9 mouse cellular contexts compared by ENCODE assay signal in genomic region chr2:94035428-94036331, GRCm38 (mm10). TPM values are rescaled to one million over a fixed set of nuclear protein-coding genes. Genes with fewer than 3 reads are reported as not detected.
DNase-seq lines count a peak whose midpoint lies in the region; ATAC-seq and TF ChIP-seq lines count a peak whose summit lies in the region.
"Had no signal": no experiment of that assay in that cellular context is flagged by ENCODE, and none has a peak within 500 bp of the region (broad histone marks: within the 10 kb centered on the region; RNA-seq: fewer than 3 reads in every experiment).

No protein-coding gene starts in this region.

- ATAC-seq in lung, embryonic 14.5 days (ENCODE audit: insufficient read depth) = peak; percentile 44

- H3K4me2 ChIP-seq in CH12.LX (ENCODE audit: insufficient read depth, low read depth, poor library complexity, severe bottlenecking) = no peak overlapping the region
- H3K4me2 ChIP-seq in lung, embryonic 14.5 days = no peak overlapping the region
- H3K4me2 ChIP-seq: limb, embryonic 12.5 days had no signal

- dilution Hi-C loops in CH12.LX (cut with MboI; ENCODE audit: extremely low pct_ligation_motif_present, extremely low pct_unique_long_range_greater_than_20kb, low sequenced_read_pairs) = no loop called here

- WGBS in lung, embryonic 14.5 days = 67% methylated on average over 9 of the region's 9 CpGs

- no peak for TF ChIP-seq POLR2A in CH12.LX (IDR thresholded peaks at IDR 0.05; ENCODE audit: low read depth, low read length)

- H3K4me3 ChIP-seq in CH12.LX (replicated peaks in 1 of 3; ENCODE audit: low read depth in 2 of 3, low read length in 2 of 3, poor library complexity in 1 of 3) = no peak overlapping the region
- no peak overlapping the region for H3K4me3 ChIP-seq in lung, embryonic 14.5 days (ENCODE audit: low read depth, low read length)
- H3K4me3 ChIP-seq: limb, embryonic 12.5 days had no signal

- TF ChIP-seq EP300 in CH12.LX (IDR thresholded peaks at IDR 0.05; ENCODE audit: low read length) = no peak

- no peaks in the 10 kb centered on the region for H3K27me3 ChIP-seq in CH12.LX (replicated peaks)
- H3K27me3 ChIP-seq in lung, embryonic 14.5 days (ENCODE audit: insufficient read depth, low read length) = no peaks in the 10 kb centered on the region
- H3K27me3 ChIP-seq: limb, embryonic 12.5 days had no signal

- in situ Hi-C loops in CH12.LX (cut with MboI; ENCODE audit: low pct_ligation_motif_present, low pct_unique_long_range_greater_than_20kb, low sequenced_read_pairs) = loop anchor here (25.0 kb wide), 1 partner anchor 252 kb away; no protein-coding TSS in a partner anchor

- peak; percentile 68 to 81 for TF ChIP-seq CTCF in CH12.LX (conservative IDR thresholded peaks at IDR 0.05 in 1 of 2, IDR thresholded peaks at IDR 0.05 in 1 of 2; ENCODE audit: low read depth in 2 of 2, low read length in 2 of 2)
- TF ChIP-seq CTCF in lung, embryonic 14.5 days (IDR thresholded peaks at IDR 0.05; ENCODE audit: low read depth) = peak; percentile 89

- H3K27ac ChIP-seq in CH12.LX (ENCODE audit: insufficient read depth, low read depth) = no peak overlapping the region
- no peak overlapping the region for H3K27ac ChIP-seq in lung, embryonic 14.5 days (ENCODE audit: low read depth)
- H3K27ac ChIP-seq: limb, embryonic 12.5 days had no signal

- H3K79me2 ChIP-seq in CH12.LX (replicated peaks; ENCODE audit: control insufficient read depth, extremely low read depth, insufficient read depth, poor library complexity, severe bottlenecking) = no peaks in the 10 kb centered on the region

- H3K36me3 ChIP-seq in CH12.LX (replicated peaks in 1 of 2; ENCODE audit: control insufficient read depth in 1 of 2, insufficient read depth in 1 of 2, low read length in 1 of 2) = peaks cover 23 to 87% of the 10 kb centered on the region in 2 experiments
- H3K36me3 ChIP-seq in lung, embryonic 14.5 days (ENCODE audit: insufficient read depth) = peaks cover 26% of the 10 kb centered on the region

- H3K9ac ChIP-seq in CH12.LX (ENCODE audit: insufficient read depth, low read depth) = no peak overlapping the region
- no peak overlapping the region for H3K9ac ChIP-seq in lung, embryonic 14.5 days
- H3K9ac ChIP-seq: limb, embryonic 12.5 days had no signal

- intact Hi-C loops in gastrocnemius, postnatal 36 days (cut with DNase I) = loop anchor here (2.0 to 5.0 kb wide), 2 partner anchors 207 to 255 kb away; no protein-coding TSS in a partner anchor

- H3K9me3 ChIP-seq in CH12.LX (replicated peaks; ENCODE audit: low read length) = no peaks in the 10 kb centered on the region
- H3K9me3 ChIP-seq in lung, embryonic 14.5 days (ENCODE audit: low read depth, low read length) = no peaks in the 10 kb centered on the region
- H3K9me3 ChIP-seq: limb, embryonic 12.5 days had no signal

- peak; percentile 82 for TF ChIP-seq RAD21 in CH12.LX (IDR thresholded peaks at IDR 0.05; ENCODE audit: low read depth, low read length)

- DNase-seq in CH12.LX (ENCODE audit: extremely low read depth) = peak; percentile 43
- peak; percentile 28 for DNase-seq in adrenal gland, adult 8-10 months
- DNase-seq in embryo, embryonic 11 days = peak; percentile 68
- DNase-seq in gastrocnemius, postnatal 36 days = peak; percentile 20 to 61
- DNase-seq in kidney, postnatal 4 days = peak; percentile 79
- DNase-seq in lung, embryonic 14.5 days = peak; percentile 84
- DNase-seq in retina, postnatal 1 day = peak; percentile 87
- DNase-seq in urinary bladder, adult 2 months (ENCODE audit: low spot score) = peak; percentile 30

- no peaks in the 10 kb centered on the region for H3K4me1 ChIP-seq in CH12.LX (ENCODE audit: control insufficient read depth in 1 of 2, insufficient read depth in 2 of 2)
- no peaks in the 10 kb centered on the region for H3K4me1 ChIP-seq in lung, embryonic 14.5 days (ENCODE audit: insufficient read depth)
- H3K4me1 ChIP-seq: limb, embryonic 12.5 days had no signal

TF ChIP-seq in CH12.LX, 34 proteins besides CTCF, POLR2A, EP300 and RAD21:
- TF ChIP-seq ZNF384 (IDR thresholded peaks at IDR 0.05; ENCODE audit: low read depth, low read length) (no peak), SMC3 (IDR thresholded peaks at IDR 0.05; ENCODE audit: low read depth, low read length) (peak; percentile 61), MAX (IDR thresholded peaks at IDR 0.05; ENCODE audit: low read length) (0 out of 2 replicates have a peak, but pooled peaks have one; percentile 25)

RNA-seq across cellular contexts. Expression of gene Alkbh3, which starts 25.1 kb away (rescaled TPM):
- 57.9 and 60.5 TPM in 2 replicates for total RNA-seq in CH12.LX (2012; rRNA removed)
- 53.3 and 55.4 TPM in 2 replicates for total RNA-seq in CH12.LX (2014; rRNA removed)
- polyA plus RNA-seq in CH12.LX (2012; ENCODE audit: insufficient read length, low read depth) = 62.9 and 69.5 TPM in 2 replicates
- total RNA-seq in adrenal gland, adult 8-10 months (2022) = 10 to 100 TPM; 29.9 to 57.4 (median 46.2) TPM
- total RNA-seq in gastrocnemius, postnatal 36 days (2021) = 10 to 100 TPM; 52.0 to 58.1 TPM
- polyA plus RNA-seq in lung, embryonic 14.5 days (2014; fragmentation: Nextera tagmentation; extraction: Ambion mirVana) = 69.3 and 74.9 TPM in 2 replicates
- polyA plus RNA-seq in urinary bladder, adult 2 months (2012; rRNA removed) = 69.6 and 77.1 TPM in 2 replicates

RNA-seq across cellular contexts. Expression of gene Gm27027, which starts 39.5 kb away (rescaled TPM):
- total RNA-seq in CH12.LX (2012; rRNA removed) (not detected in 2 replicates), CH12.LX (2014; rRNA removed) (not detected in 2 replicates)
- polyA plus RNA-seq in CH12.LX (2012; ENCODE audit: insufficient read length, low read depth) = not detected in 2 replicates
- under 1 TPM in 1 of 4 experiments, not detected in 3; 0.80 TPM for total RNA-seq in adrenal gland, adult 8-10 months (2022)
- under 1 TPM in 1 of 2 experiments, not detected in 1; 0.86 TPM for total RNA-seq in gastrocnemius, postnatal 36 days (2021)
- not detected in 2 replicates for polyA plus RNA-seq in lung, embryonic 14.5 days (2014; fragmentation: Nextera tagmentation; extraction: Ambion mirVana)
- polyA plus RNA-seq in urinary bladder, adult 2 months (2012; rRNA removed) = not detected in 2 replicates
- polyA plus RNA-seq: limb, embryonic 12.5 days had no signal

Comparison
In these comparisons a context has a peak if more than half of its experiments do, and no peak if none do; other contexts are left out.
1. DNase-seq: peak in every context shown above with its lines; median percentile 87 in retina, postnatal 1 day; 84 in lung, embryonic 14.5 days; 79 in kidney, postnatal 4 days; 68 in embryo, embryonic 11 days; 43 in CH12.LX; 40 in gastrocnemius, postnatal 36 days; 30 in urinary bladder, adult 2 months; 28 in adrenal gland, adult 8-10 months.